Comparison of ENCODE assay signal across 14 mouse cellular contexts in the genomic region with DNA sequence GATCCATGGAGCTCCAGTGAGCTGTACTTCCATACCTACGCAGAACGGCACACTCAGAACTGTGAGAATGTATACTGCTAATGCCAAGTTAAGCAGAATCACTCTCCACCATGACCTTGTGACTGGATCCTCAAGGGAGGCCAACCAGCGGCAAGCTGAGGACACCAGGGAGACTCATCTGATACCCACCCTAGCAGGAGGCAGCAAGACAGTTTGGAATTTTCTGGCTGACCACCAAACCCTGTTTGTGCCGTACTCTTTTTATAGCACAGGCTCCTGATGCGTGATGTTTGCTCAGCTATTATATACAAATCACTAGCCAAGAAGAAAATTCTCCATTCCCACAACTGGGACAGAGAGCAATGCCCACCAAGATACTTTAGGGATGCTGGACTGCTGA. TPM values are rescaled to one million over a fixed set of nuclear protein-coding genes. Genes with fewer than 3 reads are reported as not detected.
DNase-seq lines count a peak whose midpoint lies in the region; ATAC-seq and TF ChIP-seq lines count a peak whose summit lies in the region.
"Had no signal": no experiment of that assay in that cellular context is flagged by ENCODE, and none has a peak within 500 bp of the region (broad histone marks: within the 10 kb centered on the region; RNA-seq: fewer than 3 reads in every experiment).

No protein-coding gene starts in this region.

- no peaks in the 10 kb centered on the region for H3K36me3 ChIP-seq in heart, embryonic 13.5 days
- H3K36me3 ChIP-seq in small intestine, adult 2 months (ENCODE audit: control insufficient read depth, insufficient read depth, low read length) = no peaks in the 10 kb centered on the region
- no peaks in the 10 kb centered on the region for H3K36me3 ChIP-seq in kidney, embryonic 14.5 days (ENCODE audit: control insufficient read depth, insufficient read depth, low read length)
- H3K36me3 ChIP-seq: embryonic facial prominence, embryonic 15.5 days; liver, embryonic 12.5 days had no signal

- DNase-seq in left cerebral cortex, adult 2 months (ENCODE audit: extremely low spot score in 1 of 2, low spot score in 2 of 2) = no peak
- no peak for DNase-seq in left cerebral cortex, adult 8-10 months (ENCODE audit: low spot score in 2 of 2)
- peak; percentile 61 to 66 for DNase-seq in gastrocnemius, adult 8-10 months (ENCODE audit: low spot score in 2 of 2)
- DNase-seq: cerebellum, adult 2 months; spleen, adult 18-20 months had no signal

- intact Hi-C loops in left cerebral cortex, adult 2 months (cut with DNase I) = no loop called here

- H3K9me3 ChIP-seq in heart, embryonic 13.5 days = no peaks in the 10 kb centered on the region
- no peaks in the 10 kb centered on the region for H3K9me3 ChIP-seq in kidney, embryonic 14.5 days (ENCODE audit: control insufficient read depth, low read length)
- H3K9me3 ChIP-seq: embryonic facial prominence, embryonic 15.5 days; liver, embryonic 12.5 days had no signal

- peak overlapping the region; percentile 65 for H3K27ac ChIP-seq in left cerebral cortex, adult 2 months
- H3K27ac ChIP-seq in heart, embryonic 13.5 days (replicated peaks) = peak overlapping the region; percentile 89
- 0 out of 2 replicates have a peak overlapping the region, but pooled peaks have one; percentile 11 for H3K27ac ChIP-seq in small intestine, adult 2 months (ENCODE audit: insufficient read depth, low read depth, low read length)
- H3K27ac ChIP-seq in kidney, embryonic 14.5 days (ENCODE audit: low read depth, low read length) = no peak overlapping the region
- H3K27ac ChIP-seq: embryonic facial prominence, embryonic 15.5 days; liver, embryonic 12.5 days had no signal

- H3K4me2 ChIP-seq in heart, embryonic 13.5 days = peak overlapping the region; percentile 30; the same call in 1 of the 2 replicates
- H3K4me2 ChIP-seq in kidney, embryonic 14.5 days (replicated peaks; ENCODE audit: low read depth, low read length) = no peak overlapping the region
- H3K4me2 ChIP-seq: embryonic facial prominence, embryonic 15.5 days; liver, embryonic 12.5 days; midbrain, embryonic 11.5 days had no signal

- peak overlapping the region; percentile 58 for H3K9ac ChIP-seq in heart, embryonic 13.5 days
- no peak overlapping the region for H3K9ac ChIP-seq in kidney, embryonic 14.5 days (ENCODE audit: low read depth, low read length)
- H3K9ac ChIP-seq: embryonic facial prominence, embryonic 15.5 days; liver, embryonic 12.5 days had no signal

- ATAC-seq in heart, embryonic 13.5 days (ENCODE audit: extremely low read depth, insufficient number of reproducible peaks, low FRiP score, low TSS enrichment) = no peak
- no peak for ATAC-seq in kidney, embryonic 14.5 days (ENCODE audit: low FRiP score, low TSS enrichment)
- ATAC-seq in erythroblast, adult 5-6 weeks (replicated peaks; ENCODE audit: low FRiP score, poor library complexity, severe bottlenecking) = no peak
- ATAC-seq: CD4-positive, CD25-positive, alpha-beta regulatory T cell, adult 4 months; inflammation-experienced regulatory T-cells, adult 6 months; liver, embryonic 12.5 days had no signal

- no peak overlapping the region for H3K4me3 ChIP-seq in left cerebral cortex, adult 2 months
- no peak overlapping the region for H3K4me3 ChIP-seq in heart, embryonic 13.5 days
- H3K4me3 ChIP-seq in small intestine, adult 2 months (ENCODE audit: low read depth, low read length) = no peak overlapping the region
- H3K4me3 ChIP-seq in kidney, embryonic 14.5 days (ENCODE audit: low read length) = no peak overlapping the region
- H3K4me3 ChIP-seq: embryonic facial prominence, embryonic 15.5 days; liver, embryonic 12.5 days had no signal

- H3K4me1 ChIP-seq in heart, embryonic 13.5 days = peaks cover 78% of the 10 kb centered on the region
- H3K4me1 ChIP-seq in small intestine, adult 2 months (ENCODE audit: control insufficient read depth, insufficient read depth, insufficient read length, low read length) = no peaks in the 10 kb centered on the region
- peaks cover 26% of the 10 kb centered on the region for H3K4me1 ChIP-seq in kidney, embryonic 14.5 days (ENCODE audit: control insufficient read depth, insufficient read depth, low read length)

- TF ChIP-seq POLR2A in small intestine, adult 2 months (IDR thresholded peaks at IDR 0.05; ENCODE audit: low read depth, low read length) = no peak

- 51% methylated on average over 5 of the region's 5 CpGs for WGBS in heart, embryonic 13.5 days
- 85% methylated on average over 5 of the region's 5 CpGs for WGBS in small intestine, adult 2 months
- WGBS in kidney, embryonic 14.5 days = 82% methylated on average over 5 of the region's 5 CpGs

- no peaks in the 10 kb centered on the region for H3K27me3 ChIP-seq in heart, embryonic 13.5 days (replicated peaks)
- no peaks in the 10 kb centered on the region for H3K27me3 ChIP-seq in small intestine, adult 2 months (ENCODE audit: control insufficient read depth, insufficient read depth, low read length)
- no peaks in the 10 kb centered on the region for H3K27me3 ChIP-seq in kidney, embryonic 14.5 days (ENCODE audit: control insufficient read depth, insufficient read depth, low read length)
- H3K27me3 ChIP-seq: embryonic facial prominence, embryonic 15.5 days; liver, embryonic 12.5 days had no signal

- no peak for TF ChIP-seq CTCF in left cerebral cortex, adult 2 months (IDR thresholded peaks at IDR 0.05)
- no peak for TF ChIP-seq CTCF in small intestine, adult 2 months (IDR thresholded peaks at IDR 0.05; ENCODE audit: extremely low read depth, insufficient read length, insufficient replicate concordance, low read depth, low read length)

RNA-seq across cellular contexts. Expression of a gene that starts 50.0 kb away (rescaled TPM):
- 10 to 100 TPM; 47.9 to 50.8 TPM for total RNA-seq in left cerebral cortex, adult 2 months (2021)
- 10 to 100 TPM; 29.9 to 34.4 (median 32.5) TPM for total RNA-seq in left cerebral cortex, adult 8-10 months (2022)
- 100 to 1,000 TPM; 112 to 145 (median 128) TPM for total RNA-seq in gastrocnemius, adult 8-10 months (2022)
- 9.7 and 9.8 TPM in 2 replicates for polyA plus RNA-seq in heart, embryonic 13.5 days (2015; fragmentation: Nextera tagmentation; extraction: Ambion mirVana)
- 10.2 and 11.2 TPM in 2 replicates for polyA plus RNA-seq in small intestine, adult 2 months (2012; rRNA removed)
- polyA plus RNA-seq in kidney, embryonic 14.5 days (2014; fragmentation: Nextera tagmentation; extraction: Ambion mirVana) = 8.4 and 12.1 TPM in 2 replicates
- not detected in 2 replicates for total RNA-seq in erythroblast, adult 5-6 weeks (2015; ENCODE audit: low replicate concordance)
- total RNA-seq in erythroblast, adult 5-6 weeks (2017; ENCODE audit: low replicate concordance) = not detected in 2 replicates
- polyA plus RNA-seq: CD4-positive, CD25-positive, alpha-beta regulatory T cell, adult 4 months; inflammation-experienced regulatory T-cells, adult 6 months had no signal

Comparison
In these comparisons a context has a peak if more than half of its experiments do, and no peak if none do; other contexts are left out.
1. DNase-seq: peak in gastrocnemius, adult 8-10 months (2 of 2); none in left cerebral cortex, adult 2 months (0 of 2) and left cerebral cortex, adult 8-10 months (0 of 2).
2. RNA of a gene that starts 50.0 kb away (total RNA-seq): 112 to 145 TPM in gastrocnemius, adult 8-10 months, 47.9 to 50.8 TPM in left cerebral cortex, adult 2 months and 29.9 to 34.4 TPM in left cerebral cortex, adult 8-10 months; not detected in erythroblast, adult 5-6 weeks; every median in the first group is over 10 times any median in the second.